Mouse (Mus musculus): ENCODE data around the gene Esp24.
"Not testable (repeated sequence)": the region's sequence is repeated elsewhere in the genome, so short reads cannot be mapped to it uniquely, and the experiment has no call there.

Gene Esp24

DNA sequence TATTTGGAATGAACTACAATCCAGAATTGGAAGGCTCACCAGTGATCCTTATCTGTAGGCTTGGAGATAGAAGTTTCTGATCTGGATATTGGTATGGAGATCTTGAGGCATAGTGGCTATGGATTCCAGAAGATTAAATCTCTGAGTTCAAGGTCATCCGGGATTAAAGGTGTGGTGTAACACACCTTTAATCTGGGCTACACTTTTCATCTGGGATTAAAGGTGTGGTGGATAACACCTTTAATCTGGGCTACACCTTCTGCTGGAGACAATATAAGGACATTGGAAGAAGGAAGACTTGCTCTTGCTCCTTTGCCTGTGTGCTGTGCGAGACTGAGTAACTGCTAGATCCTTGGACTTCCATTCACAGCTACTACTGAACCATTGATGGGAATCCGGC lies at the start of gene Esp24:
Esp24 (plus strand) TSS at position 301 of the 400 bp plus-strand sequence.
- DNase-seq (ENCODE audit: extremely low spot score, low read depth, low spot score) = not testable (repeated sequence)

DNA sequence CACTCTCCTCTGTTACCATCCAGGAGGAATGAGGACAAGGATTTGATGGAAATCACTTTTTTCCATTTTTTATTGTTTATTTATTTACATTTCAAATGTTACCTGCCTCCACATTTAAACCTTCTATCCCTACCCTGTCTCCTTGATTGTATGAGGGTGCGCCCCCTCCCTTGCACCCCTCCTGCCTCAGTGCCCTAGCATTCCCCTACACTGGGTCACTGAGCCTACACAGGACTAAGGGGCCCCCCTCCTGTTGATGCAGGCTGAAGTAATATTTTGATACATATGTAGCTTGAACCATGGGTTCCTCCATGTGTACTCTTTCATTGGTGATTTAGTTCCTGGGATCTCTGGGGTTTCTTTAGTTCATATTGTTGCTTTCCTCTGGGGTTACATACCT lies 26.6 kb upstream of the Esp24 start:
- no peak for DNase-seq (ENCODE audit: extremely low spot score, low read depth, low spot score)

DNA sequence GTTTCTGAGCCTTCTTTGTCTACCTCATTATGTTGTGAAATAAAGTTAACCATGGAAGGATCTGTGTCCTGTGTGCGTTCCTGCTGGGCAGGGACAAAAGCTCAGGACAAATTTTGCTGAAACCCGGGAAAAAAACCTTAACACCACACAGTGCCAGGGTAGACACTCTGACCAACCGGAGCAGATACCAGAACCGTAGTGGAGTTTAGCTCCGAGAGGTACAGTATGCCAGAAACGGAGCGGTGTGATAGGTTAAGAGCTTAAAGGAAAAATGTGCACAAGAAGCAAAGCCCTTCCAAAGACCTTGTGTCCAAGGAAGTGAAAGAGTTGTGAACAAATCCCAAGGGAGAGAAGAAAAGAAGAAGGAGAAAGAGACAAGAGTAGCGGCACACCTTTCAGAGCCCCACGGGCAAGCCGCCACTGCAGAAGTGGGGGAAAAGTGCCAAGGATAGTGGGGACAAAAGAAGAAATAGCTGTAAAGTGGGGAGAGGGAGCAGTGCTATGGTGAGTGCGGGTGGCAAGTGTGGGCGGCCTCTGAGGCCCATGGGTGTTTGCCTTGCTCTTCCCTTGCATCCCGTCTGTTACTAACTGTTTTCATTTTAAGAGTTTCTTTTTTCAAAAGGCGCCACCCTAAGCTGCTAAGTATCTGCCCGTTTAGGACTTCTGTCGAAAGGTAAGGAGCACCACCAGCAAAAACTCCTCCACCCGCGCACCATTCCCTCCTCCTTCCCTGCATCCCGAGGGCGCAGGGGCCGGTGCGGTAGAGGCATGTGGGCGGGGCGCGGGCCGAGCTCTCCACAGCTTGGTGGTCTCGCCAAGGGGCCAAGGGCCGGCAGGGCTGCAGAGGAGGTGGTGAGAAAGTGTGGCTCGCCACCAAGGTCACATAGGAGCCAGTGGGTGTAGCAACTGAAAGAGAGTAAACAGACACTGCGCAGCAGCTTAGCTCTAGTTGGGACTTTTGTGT lies 25.5 kb upstream of the Esp24 start:
- DNase-seq (ENCODE audit: extremely low spot score, low read depth, low spot score) = no peak

DNA sequence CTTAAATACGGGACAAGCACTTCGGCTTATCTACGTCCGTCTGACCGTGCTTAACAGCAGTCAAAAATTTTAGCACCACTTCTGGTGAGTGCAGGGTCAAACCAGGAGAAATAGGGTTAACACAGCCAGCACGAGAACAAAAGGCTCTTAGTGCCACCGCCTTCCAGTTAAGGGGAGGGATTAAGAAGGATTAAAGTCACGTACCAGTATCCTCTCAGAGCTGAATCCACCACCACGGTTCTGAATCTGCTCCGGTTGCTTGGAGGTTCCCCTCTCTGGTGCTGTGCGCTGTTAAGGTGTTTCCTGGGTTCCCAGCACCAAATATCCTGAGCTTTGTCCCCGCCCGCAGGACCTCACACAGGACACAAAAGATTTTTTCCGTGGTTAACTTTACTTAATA lies 19.3 kb upstream of the Esp24 start:
- no peak for DNase-seq (ENCODE audit: extremely low spot score, low read depth, low spot score)

DNA sequence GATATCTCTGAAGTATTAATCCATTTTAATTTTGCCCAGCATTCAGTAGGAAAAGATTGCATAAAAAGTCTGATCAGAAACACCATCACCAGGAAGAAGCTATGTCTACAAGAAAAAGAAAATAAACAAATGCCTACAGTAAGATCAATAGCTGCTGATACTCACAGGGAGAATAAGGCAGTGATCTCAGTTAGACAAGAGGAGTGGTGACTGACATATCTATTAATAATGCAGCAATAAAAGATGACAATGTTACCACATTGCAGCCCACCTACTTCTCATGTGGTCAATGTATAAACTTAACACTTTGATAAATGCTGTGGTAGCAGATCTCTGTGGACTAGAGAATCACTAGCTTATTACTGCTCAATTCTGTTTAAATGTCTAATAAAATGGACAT lies 6.7 kb downstream of the Esp24 start, which contains the start of gene Gm21903:
Gm21903 (minus strand) TSS at position 101 of the 400 bp plus-strand sequence.
- no peak for DNase-seq (ENCODE audit: extremely low spot score, low read depth, low spot score)

DNA sequence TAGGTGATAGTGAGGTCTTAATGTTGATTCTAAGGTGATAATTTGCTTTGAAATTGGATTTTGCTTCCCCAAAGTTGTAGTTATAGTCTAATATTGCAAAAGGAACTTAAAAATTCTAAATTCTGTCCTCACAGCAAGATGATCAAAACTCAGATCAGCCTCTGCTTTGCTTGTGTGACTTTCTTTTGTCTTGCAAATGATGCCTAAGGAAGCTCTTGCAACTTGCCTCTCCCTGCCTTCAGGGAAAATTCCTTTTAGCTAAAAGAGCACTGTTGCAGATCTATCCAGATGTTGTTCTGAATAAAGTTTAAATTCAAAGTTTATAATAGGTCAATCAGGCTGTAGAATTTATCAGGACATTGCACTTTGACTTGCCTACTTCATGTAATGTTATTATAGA lies 27.1 kb downstream of the Esp24 start:
- no peak for DNase-seq (ENCODE audit: extremely low spot score, low read depth, low spot score)

DNA sequence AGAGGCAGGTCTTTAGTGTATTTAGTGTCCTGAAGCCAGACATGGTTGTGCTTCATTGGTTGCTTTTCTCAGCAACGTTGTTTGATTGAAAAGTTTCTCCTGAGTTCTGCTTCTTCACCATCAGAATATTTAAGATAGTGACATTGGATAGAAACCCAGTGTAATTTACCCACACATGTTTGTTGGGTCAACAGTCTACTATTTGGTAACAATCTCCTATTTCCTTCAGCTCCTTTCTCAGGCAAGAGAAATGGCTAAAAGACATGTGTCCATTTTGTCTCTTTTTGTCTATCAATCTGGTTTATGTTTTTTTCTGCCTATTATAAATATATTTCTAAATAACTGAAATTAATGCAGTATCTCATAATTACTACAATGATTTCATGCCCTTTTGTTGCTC lies 40.4 kb downstream of the Esp24 start, which contains the start of gene Esp23:
Esp23 (minus strand) TSS at position 101 of the 400 bp plus-strand sequence.
- DNase-seq (ENCODE audit: extremely low spot score, low read depth, low spot score) = no peak
